Mouse (Mus musculus): Measurements from ENCODE around the gene Limd1.

Limd1 gene

GRCm38 (mm10) chr9:123516641-123517385, 38.3 kb downstream of the Limd1 start:
- DNase-seq, result no peak

GRCm38 (mm10) chr9:123518969-123519894, 40.7 kb downstream of the Limd1 start:
- no peak for DNase-seq

GRCm38 (mm10) chr9:123520735-123521134, 42.2 kb downstream of the Limd1 start:
- no peak for DNase-seq

GRCm38 (mm10) chr9:123523676-123524075, 45.2 kb downstream of the Limd1 start:
- peak in 1 of 2 experiments; percentile 35 for DNase-seq

- peak; percentile 59 to 80 for DNase-seq
Observed at GRCm38 (mm10) chr9:123525095-123525494, 46.6 kb downstream of the Limd1 start.

- no peak for DNase-seq
Observed at GRCm38 (mm10) chr9:123526502-123526901, 48.0 kb downstream of the Limd1 start.

GRCm38 (mm10) chr9:123528087-123528925, 49.8 kb downstream of the Limd1 start:
- peak in 1 of 2 experiments; percentile 38 for DNase-seq

- DNase-seq, result peak; percentile 62 to 69
Observed at GRCm38 (mm10) chr9:123528926-123529295, 50.4 kb downstream of the Limd1 start.

GRCm38 (mm10) chr9:123529392-123530157, 51.1 kb downstream of the Limd1 start, which contains the start of gene Sacm1l:
Gene Sacm1l, plus strand, starts transcription at chr9:123529759.
- DNase-seq, result peak; percentile 97 to 100

GRCm38 (mm10) chr9:123530158-123530475, 51.6 kb downstream of the Limd1 start:
- DNase-seq, result no peak

GRCm38 (mm10) chr9:123530566-123531130, 52.1 kb downstream of the Limd1 start:
- no peak for DNase-seq

- DNase-seq, result no peak
Observed at GRCm38 (mm10) chr9:123531234-123531633, 52.7 kb downstream of the Limd1 start.

GRCm38 (mm10) chr9:123536613-123537012, 58.1 kb downstream of the Limd1 start:
- DNase-seq, result no peak

GRCm38 (mm10) chr9:123538189-123538588, 59.7 kb downstream of the Limd1 start:
- DNase-seq, result no peak

- no peak for DNase-seq
Observed at GRCm38 (mm10) chr9:123539093-123539492, 60.6 kb downstream of the Limd1 start.

- no peak for DNase-seq
Observed at GRCm38 (mm10) chr9:123539823-123540222, 61.3 kb downstream of the Limd1 start.

- DNase-seq, result peak in 1 of 2 experiments; percentile 21
Observed at GRCm38 (mm10) chr9:123554599-123554998, 76.1 kb downstream of the Limd1 start.
